Mouse (Mus musculus) frontal cortex, postnatal 25 days (tissue): ENCODE data around the gene Zfp36l2.

Experiments
- DNase-seq, 2 experiments: peaks; one replicate each; pipeline ENCODE4 v3.0.0; 2022; ENCODE audit warnings: low spot score in 2 of 2

The Zfp36l2 gene

DNA sequence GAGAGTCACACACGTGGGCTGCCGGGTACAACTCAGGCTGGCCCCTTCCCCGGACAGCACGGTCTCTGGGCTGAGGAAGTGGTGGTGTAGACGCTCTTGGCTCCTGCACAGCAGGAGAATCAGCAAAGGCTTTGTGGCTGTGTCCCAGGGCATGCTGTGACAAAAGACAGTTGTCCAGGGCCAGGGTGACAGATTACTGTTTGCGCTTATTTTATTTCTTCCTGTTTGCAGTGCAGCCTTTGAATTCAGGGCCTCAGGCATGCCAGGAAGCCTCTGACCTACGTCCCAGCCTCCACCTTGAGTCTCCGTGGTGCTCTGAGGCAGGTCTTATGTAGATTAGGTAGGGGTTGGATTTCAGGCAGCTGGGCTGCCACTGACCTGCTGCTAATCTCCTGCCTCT lies 10.3 kb downstream of the Zfp36l2 start:
- no peak for DNase-seq

DNA sequence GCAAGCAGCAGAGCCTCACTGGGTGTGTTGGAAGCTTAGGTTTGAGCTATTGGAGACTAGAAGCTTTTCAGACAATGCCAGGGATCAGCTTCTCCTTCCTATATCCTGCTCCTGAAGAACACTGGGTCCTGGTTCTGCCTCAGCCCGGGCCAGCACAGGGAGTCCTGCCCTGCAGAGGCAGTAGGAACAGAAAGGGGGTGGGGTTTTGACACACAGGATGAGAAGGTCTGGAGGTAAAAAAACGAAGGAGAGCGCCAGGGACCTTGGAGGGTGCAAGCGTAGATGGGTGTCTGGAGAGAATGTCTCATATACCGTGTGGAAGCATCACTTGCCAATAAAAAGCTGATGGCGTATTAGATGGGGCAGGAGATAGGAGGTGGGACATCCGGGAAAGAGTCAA lies 11.3 kb downstream of the Zfp36l2 start:
- DNase-seq, result no peak

GRCm38 (mm10) chr17:84175196-84175595 lies 12.6 kb downstream of the Zfp36l2 start:
- DNase-seq, result no peak

DNA sequence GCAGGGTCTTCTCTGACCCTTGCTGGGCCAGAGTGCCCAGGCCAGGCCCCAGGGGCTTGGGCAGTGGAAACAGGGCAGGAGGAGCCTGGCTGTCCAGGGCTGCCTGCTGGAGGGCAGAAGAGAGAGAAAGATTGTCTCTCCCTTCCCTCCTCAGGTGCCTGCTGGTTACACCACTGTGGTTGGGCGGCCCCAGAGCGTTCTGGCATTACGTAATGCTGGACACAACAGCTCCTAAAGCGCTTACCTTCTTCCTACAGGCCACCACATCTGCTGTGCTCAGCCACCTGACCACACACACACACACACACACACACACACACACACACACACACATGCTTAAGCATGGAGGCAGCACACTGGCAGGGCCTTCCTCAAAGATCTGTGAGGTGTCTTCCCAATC lies 20.4 kb downstream of the Zfp36l2 start:
- no peak for DNase-seq

GRCm38 (mm10) chr17:84166135-84166860 lies 21.4 kb downstream of the Zfp36l2 start:
- no peak for DNase-seq

DNA sequence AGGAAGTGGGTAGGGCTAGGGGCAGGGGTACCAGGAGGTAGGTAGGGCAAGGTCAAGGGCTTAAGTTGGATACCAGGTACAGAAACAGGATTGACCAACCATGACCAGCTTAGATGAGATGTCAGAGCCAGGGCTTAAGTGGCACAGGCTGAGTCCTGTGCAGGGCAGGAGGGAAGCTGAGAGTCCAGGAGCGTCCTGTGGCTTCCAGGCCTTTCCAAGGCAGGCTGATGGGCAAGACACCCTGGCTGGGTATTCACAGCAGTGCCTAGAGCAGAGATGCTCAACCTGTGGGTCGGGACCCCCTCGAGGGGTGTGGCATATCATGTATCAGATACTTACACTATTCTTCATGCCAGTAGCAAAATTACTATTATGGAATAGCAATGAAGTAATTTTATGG lies 22.0 kb downstream of the Zfp36l2 start:
- no peak for DNase-seq

DNA sequence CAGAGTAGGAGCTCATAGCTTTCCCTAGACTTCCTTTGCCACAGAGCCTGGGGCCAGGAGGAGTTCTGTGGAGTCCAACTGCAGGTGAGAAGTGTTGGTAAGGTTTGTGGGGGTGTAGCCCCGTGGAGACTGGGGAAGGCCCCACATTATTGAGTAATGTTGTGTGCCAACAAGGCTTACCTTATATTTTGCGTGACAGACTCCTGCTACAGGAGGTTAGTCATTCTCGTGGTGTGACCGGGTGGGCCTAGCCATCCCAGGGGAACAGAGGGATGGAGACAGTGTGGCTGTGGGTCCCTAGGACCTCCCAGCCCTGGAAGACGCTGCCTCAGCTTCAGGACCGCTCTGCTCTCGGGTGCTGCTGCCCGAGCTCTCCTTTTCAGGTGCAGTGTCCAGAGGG lies 23.6 kb downstream of the Zfp36l2 start:
- no peak for DNase-seq

DNA sequence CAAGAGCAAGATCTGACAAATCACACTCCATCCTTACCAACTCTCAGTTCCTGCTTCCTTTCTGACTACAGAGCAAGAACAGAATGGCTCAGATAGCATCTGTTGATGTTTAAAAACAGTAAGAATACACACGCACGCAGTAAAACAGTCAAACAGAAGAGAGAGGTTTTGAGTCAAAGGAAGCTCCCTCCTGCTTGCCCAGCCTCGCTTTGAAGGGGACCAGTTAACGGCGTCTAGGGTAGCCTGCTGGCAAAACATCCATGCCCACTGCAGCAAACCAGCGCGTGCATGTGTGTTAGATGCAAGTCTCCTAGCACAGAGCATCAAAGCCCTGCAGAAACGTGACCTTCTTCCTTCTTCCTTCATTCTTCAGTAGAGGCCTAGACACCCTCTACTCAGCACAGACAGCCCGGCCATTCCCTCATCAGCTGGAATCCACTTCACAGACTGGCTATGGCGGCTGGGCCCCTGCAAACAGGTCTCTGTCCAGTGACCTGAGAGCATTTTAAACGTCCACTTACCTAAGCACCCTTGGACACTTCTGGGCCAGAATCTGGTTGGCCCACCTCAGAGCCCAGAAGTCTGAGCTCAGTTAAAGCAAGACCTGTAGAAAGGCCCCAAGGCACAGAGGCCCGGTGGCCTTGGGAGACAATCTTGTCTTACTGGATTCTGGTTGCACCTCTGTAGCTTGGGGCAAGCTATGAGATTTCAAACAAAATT lies 24.5 kb downstream of the Zfp36l2 start:
- DNase-seq, result no peak

GRCm38 (mm10) chr17:84162211-84162760 lies 25.5 kb downstream of the Zfp36l2 start:
- no peak for DNase-seq

- DNase-seq, result no peak
Measured at GRCm38 (mm10) chr17:84161231-84161854, 26.4 kb downstream of the Zfp36l2 start.

GRCm38 (mm10) chr17:84158891-84159290 lies 28.9 kb downstream of the Zfp36l2 start:
- no peak for DNase-seq

- no peak for DNase-seq
Measured at GRCm38 (mm10) chr17:84158461-84158795, 29.3 kb downstream of the Zfp36l2 start.

DNA sequence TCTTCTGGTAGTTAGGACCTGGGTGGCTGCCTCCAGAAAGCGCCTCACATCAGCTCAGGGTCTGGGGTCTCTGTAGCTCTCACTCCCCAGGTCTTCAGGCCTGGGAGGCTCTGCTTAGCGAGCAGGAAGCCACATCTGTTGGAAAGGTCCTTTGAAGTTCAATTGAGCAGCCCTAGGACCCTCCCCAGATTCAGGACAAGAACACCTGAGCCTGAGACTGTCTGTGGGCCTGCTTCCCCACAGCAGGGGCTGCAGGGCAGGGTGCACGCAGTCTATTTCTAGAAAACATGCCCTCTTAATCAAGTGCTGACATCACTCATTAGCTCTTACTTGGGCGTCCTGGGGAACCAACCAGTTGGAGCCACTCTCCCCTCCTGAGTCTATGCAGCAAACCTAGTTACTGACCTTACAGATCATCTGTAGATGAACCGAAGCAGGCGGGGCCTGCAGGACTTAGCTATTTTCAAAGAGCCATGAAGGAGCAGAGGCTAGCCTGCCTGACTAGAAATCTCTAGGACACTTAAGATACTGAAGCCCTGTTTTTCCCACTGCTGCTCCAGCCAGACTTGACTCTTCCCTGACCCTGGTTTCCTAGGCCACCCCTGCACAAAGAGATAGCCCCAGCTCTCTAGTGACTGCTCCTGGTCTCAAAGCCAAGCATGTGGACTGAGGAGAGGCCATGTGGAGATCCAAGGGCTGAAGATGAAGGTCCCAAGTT lies 29.8 kb downstream of the Zfp36l2 start:
- no peak for DNase-seq

DNA sequence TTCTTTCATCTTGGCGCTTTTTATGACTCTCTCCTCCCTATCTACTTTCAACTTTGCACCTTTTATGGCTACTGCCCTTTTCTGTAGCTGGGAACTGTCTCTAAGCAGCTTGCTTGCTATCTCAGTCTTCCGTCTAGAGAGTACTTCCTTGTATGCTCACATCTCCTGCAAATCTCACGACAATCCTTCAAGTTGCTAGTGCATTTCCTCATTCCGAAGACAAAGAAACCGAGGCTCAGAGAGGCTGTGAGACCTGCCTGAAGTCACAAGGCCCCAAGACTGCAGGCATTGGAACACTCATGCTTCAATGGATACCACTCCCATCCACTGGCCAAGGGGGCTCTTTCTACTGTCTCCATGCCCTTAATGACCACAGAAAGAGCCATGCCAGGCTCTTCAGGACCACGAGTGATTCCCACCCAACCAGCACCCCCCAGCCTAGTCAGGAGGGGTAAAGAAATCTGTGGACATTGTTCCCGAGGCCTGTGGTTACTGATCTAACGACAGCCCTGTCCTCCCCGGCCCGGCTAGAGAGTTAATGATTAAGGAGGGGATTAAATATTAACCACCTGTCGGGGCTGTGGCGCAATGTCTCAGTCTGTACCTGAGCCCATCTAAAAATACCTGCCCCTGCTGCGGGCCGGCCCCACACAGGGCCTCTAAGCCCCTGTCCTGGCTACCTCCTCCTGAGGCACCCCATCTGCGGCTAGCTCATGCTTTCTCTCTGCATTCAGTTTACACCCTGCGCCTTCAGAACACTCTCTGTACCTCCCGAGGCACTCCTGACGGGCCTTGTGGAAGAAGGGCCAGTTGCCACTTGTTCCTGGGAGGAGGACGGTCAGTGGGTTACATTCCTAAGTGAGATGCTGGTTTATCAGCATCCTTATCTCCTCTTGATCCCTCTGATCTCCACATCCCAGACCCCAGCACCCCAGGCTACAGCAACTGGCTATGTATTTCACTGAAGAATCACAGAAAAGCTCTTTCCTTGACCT lies 30.7 kb downstream of the Zfp36l2 start:
- DNase-seq, result no peak

DNA sequence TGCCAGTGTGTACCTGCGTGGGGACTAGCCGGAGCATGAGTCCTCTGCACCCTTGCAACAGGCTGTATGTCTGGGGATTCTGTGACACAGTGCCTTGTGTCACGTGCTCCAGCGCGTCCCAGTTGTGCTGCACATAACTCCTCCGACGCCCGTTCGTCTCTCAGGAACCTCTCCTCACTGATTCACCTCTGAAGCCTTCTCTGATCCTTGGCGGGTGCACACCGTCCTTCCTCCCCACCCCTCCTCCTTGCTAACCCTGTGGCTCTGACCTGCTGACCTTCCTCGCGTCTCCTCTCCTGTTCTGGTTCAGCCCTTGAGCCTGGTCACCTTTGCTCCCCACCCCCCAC lies 31.5 kb downstream of the Zfp36l2 start:
- DNase-seq, result no peak

DNA sequence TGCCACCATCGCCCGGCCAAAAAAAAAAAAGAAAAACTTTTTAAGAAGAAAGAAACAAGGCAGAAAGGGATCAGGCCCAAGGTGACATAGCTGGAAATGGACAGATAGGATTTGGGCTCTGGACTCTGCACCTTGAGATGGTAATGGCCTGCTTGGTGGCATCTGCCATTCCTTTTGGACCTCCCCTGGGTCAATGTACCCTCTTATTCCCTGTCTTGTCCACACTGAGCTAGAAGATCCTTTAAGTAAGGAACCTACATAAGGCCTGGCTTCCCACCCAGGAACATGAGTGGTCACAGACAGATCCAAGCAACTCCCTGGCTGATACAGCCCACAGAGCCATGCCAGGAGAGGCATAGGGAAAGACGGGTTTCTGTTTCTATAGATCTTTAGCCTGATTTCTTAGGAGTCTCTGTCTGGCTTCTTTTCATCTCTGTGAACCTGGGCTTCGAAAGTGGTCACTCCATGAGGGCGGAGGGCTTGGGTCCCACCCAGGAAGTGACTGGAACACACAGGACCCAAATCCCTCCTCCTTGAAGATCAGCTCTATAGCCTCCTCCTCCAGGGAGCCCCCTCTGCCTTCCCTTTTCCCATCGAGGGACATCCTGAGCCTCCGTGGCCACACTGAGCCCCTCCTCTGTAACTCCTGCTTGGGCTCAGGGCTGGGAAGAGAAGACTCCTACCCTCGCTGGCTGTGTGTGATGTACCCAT lies 32.1 kb downstream of the Zfp36l2 start:
- no peak for DNase-seq

- no peak for DNase-seq
Measured at GRCm38 (mm10) chr17:84155029-84155338, 32.8 kb downstream of the Zfp36l2 start.

GRCm38 (mm10) chr17:84154302-84155028 lies 33.3 kb downstream of the Zfp36l2 start:
- no peak for DNase-seq

- DNase-seq, result no peak
Measured at GRCm38 (mm10) chr17:84152976-84153786, 34.6 kb downstream of the Zfp36l2 start.
